Mouse (Mus musculus): ENCODE measurements at regions not wholly inside any gene's neighbourhood (a gene's known extent, or its start where the extent isn't known, plus 50 kb on each side); places are given as distances from the start of the nearest gene placed in this dataset.

DNA sequence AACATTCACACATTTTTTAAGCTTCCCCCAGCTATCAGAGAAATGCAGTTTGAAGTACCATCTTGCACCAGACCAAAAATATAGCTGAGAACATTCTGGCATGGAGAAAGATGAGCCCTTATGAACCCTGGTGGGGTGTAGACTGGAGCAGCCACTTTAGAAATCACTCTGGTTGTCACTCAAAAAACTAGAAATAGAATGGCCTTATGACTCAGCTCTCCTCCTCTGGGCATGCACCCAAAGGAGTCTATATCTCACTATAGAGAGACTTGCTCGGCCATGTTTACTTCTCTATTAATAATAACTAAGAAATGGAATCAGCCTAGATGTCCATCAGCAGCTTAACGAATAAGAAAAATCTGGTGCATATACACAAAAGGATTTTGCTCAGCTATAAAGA lies 436.5 kb upstream of the Rgma start:
- TF ChIP-seq CTCF (IDR thresholded peaks at IDR 0.05; ENCODE audit: extremely low read depth, insufficient read length, insufficient replicate concordance, low read depth, low read length): no peak
- no peak for TF ChIP-seq POLR2A (IDR thresholded peaks at IDR 0.05; ENCODE audit: low read depth, low read length)
